Mouse (Mus musculus) cerebellum, adult 2 months (tissue): ENCODE measurements at regions not wholly inside any gene's neighbourhood (a gene's known extent, or its start where the extent isn't known, plus 50 kb on each side); places are given as distances from the start of the nearest gene placed in this dataset.

Experiments used
- CTCF ChIP-seq: fragments of 200-500 bp; IDR thresholded peaks from 2 replicates; pipeline ENCODE4 v1.5.1; 2011; ENCODE audit warnings: low read depth, mild to moderate bottlenecking, control low read depth, low read length, moderate library complexity, borderline replicate concordance; ENCODE audit not compliant: insufficient read depth
- POLR2A ChIP-seq: fragments of 200-500 bp; IDR thresholded peaks from 2 replicates; pipeline ENCODE4 v1.6.1; 2011; ENCODE audit warnings: low read length, control low read depth, borderline replicate concordance; ENCODE audit not compliant: insufficient read depth

DNA sequence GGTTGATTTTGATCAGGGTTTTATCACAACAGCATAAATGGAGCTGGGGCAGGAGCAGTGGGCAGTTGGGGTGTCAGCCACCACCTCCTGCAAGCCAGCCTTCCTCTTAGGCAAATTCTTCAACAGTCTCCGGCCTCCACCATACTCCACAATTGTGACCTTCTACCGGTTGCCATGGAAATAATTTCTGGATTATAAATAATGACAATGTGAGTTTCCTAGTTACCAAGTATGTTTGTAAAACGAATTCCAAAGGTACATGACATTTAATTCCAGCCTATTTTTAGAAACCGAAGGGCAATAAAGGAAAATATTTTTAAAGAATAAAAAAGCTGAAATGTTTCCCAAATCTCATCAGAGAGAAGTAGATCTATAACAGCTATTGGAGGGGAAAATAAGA, 222.5 kb downstream of the Irs2 start:
- no peak for TF ChIP-seq CTCF
- no peak for TF ChIP-seq POLR2A
